Mouse (Mus musculus): ENCODE data around the gene Lce1m. TPM values are rescaled to one million over a fixed set of nuclear protein-coding genes. Genes with fewer than 3 reads are reported as not detected.
A peak's percentile ranks its signal among the peaks of the same experiment; 100 is the strongest.
"Not testable (repeated sequence)": the region's sequence is repeated elsewhere in the genome, so short reads cannot be mapped to it uniquely, and the experiment has no call there.

Lce1m gene
- total RNA-seq (2021) = not detected
- not detected in 2 replicates for polyA plus RNA-seq (2012; rRNA removed)
- long read RNA-seq = 0 reads

DNA sequence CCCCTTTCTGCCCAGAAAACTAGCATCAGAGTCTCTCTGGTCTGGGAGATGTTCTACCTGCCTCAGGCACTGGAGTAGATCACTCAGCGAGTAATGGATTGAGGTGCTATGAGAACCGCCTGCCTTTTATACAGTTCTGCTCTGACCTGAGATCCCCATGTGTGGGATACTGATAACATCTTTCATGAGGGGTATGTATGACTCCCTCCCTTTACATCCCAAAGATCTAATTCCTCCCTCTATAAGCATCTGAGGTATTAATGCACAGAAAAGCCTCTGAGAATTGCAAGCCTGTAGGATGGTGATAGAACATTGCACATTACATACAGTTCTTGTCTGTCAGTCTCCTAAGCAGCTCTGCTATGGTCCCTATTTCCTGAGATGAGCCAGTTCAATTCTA is at the start of gene Lce1m:
Gene Lce1m (minus strand): TSS at position 101 of the 400 bp plus-strand sequence.
- peaks cover 2% of the 10 kb centered on the region for H3K27me3 ChIP-seq (ENCODE audit: control insufficient read depth, insufficient read depth, low read length)
- 80% methylated on average over 2 of the region's 2 CpGs for WGBS
- no peaks in the 10 kb centered on the region for H3K79me2 ChIP-seq (replicated peaks; ENCODE audit: control insufficient read depth, insufficient read depth, low read length)
- H3K36me3 ChIP-seq (ENCODE audit: control insufficient read depth, insufficient read depth, low read length) = no peaks in the 10 kb centered on the region
- no peak for DNase-seq
- TF ChIP-seq POLR2A (IDR thresholded peaks at IDR 0.05; ENCODE audit: insufficient read depth, low read depth, low read length) (no peak), EP300 (IDR thresholded peaks at IDR 0.05; ENCODE audit: insufficient read depth, low read depth, low read length) (no peak), CTCF (IDR thresholded peaks at IDR 0.05) (no peak)
- H3K27ac ChIP-seq = no peak within 1 kb of the TSS
- no peak within 1 kb of the TSS for H3K9ac ChIP-seq (ENCODE audit: low read depth, low read length)
- no peaks in the 10 kb centered on the region for H3K4me1 ChIP-seq (ENCODE audit: control insufficient read depth, insufficient read depth, low read length)
- H3K4me3 ChIP-seq = no peak within 1 kb of the TSS
- intact Hi-C loops (cut with DNase I) = no loop called here

DNA sequence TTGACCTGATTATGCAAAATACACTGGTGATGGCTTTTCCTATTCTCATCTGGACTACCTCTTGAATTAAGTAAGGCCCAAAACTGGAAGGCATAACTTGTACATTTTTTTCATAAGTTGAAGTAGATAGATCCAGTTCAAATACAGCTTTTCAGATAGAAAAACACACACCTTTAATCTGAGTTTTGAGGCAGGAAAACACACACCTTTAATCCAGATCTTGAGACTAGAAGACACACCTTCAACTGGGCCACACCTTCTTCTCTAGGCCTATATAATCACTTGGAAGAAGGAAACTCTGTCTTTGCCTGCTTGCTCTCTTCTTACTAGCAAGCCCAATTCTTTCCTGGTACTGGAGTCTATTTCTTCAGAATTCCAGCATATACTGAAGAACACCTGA is 49.7 kb upstream of the Lce1m start, which contains the start of gene Gm4858:
Gene Gm4858 (plus strand): TSS at position 301 of the 400 bp plus-strand sequence.
- H3K27me3 ChIP-seq (ENCODE audit: control insufficient read depth, insufficient read depth, low read length); H3K36me3 ChIP-seq (ENCODE audit: control insufficient read depth, insufficient read depth, low read length); H3K27ac ChIP-seq; intact Hi-C loops (cut with DNase I); H3K9ac ChIP-seq (ENCODE audit: low read depth, low read length); H3K79me2 ChIP-seq (replicated peaks; ENCODE audit: control insufficient read depth, insufficient read depth, low read length); DNase-seq; H3K4me1 ChIP-seq (ENCODE audit: control insufficient read depth, insufficient read depth, low read length); H3K4me3 ChIP-seq: not testable (repeated sequence)

DNA sequence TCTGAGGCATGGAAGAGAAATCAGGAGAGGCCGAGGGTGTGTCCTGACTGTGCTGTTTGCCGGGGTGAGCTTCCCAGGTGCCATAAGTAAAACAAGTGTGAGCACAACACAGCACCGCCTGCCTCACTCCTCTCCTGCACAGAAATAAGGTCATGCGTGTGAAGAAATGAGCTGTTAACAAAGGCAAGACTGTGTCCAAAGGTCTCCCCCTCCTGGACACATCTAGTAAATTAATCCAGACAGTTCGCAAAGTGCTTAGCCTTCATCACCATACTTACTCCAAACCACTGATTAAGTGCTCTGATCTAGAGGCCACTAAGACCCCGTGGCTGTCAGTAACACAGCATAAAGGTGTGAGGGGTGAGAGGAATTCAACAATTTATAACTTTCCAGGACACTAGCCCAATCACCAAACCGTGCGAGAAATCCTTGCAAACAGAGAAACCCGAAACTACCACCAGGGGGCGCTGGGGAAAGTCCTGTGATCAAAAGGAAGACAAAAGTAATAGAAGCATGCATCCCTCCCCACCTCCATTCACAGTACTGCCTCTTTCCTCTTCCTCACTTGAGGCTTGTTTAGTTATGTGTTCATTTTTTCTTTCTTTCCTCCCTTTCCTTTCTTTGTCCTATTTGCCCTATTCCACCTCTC is 34.1 kb upstream of the Lce1m start:
- no peak overlapping the region for H3K27ac ChIP-seq
- H3K36me3 ChIP-seq (ENCODE audit: control insufficient read depth, insufficient read depth, low read length) = no peaks in the 10 kb centered on the region
- no peak overlapping the region for H3K4me3 ChIP-seq
- TF ChIP-seq POLR2A (IDR thresholded peaks at IDR 0.05; ENCODE audit: insufficient read depth, low read depth, low read length) = no peak
- no peak for TF ChIP-seq EP300 (IDR thresholded peaks at IDR 0.05; ENCODE audit: insufficient read depth, low read depth, low read length)
- TF ChIP-seq CTCF (IDR thresholded peaks at IDR 0.05) = peak; percentile 52
- H3K27me3 ChIP-seq (ENCODE audit: control insufficient read depth, insufficient read depth, low read length) = no peaks in the 10 kb centered on the region
- WGBS = 53% methylated on average over 10 of the region's 10 CpGs
- H3K79me2 ChIP-seq (replicated peaks; ENCODE audit: control insufficient read depth, insufficient read depth, low read length) = no peaks in the 10 kb centered on the region
- H3K9ac ChIP-seq (ENCODE audit: low read depth, low read length) = no peak overlapping the region
- no peaks in the 10 kb centered on the region for H3K4me1 ChIP-seq (ENCODE audit: control insufficient read depth, insufficient read depth, low read length)
- intact Hi-C loops (cut with DNase I) = no loop called here
- DNase-seq = no peak

DNA sequence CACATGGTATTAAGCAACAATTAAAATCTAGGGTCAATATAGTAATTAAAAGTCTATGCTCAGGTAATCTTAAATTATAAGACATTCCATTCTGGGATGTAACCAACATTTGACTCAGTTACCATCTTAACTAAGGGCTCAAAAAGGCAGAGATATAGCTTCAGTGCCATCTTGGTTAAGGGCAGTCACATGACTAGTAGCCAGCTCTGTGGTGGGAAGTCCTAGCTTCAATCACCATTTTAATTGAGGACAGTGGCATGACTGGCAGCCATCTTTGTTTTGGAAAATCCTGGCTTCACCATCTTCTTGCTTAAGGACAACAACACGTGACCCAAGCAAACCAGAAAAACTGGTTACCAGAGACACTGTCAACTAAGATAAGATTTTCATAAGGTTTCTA is 31.3 kb upstream of the Lce1m start:
- DNase-seq = no peak
- 78% methylated on average over 1 of the region's 1 CpGs for WGBS
- no peaks in the 10 kb centered on the region for H3K4me1 ChIP-seq (ENCODE audit: control insufficient read depth, insufficient read depth, low read length)
- no peak overlapping the region for H3K4me3 ChIP-seq
- H3K27me3 ChIP-seq (ENCODE audit: control insufficient read depth, insufficient read depth, low read length) = no peaks in the 10 kb centered on the region
- no peak overlapping the region for H3K27ac ChIP-seq
- no peaks in the 10 kb centered on the region for H3K36me3 ChIP-seq (ENCODE audit: control insufficient read depth, insufficient read depth, low read length)
- intact Hi-C loops (cut with DNase I) = no loop called here
- H3K79me2 ChIP-seq (replicated peaks; ENCODE audit: control insufficient read depth, insufficient read depth, low read length) = no peaks in the 10 kb centered on the region
- H3K9ac ChIP-seq (ENCODE audit: low read depth, low read length) = no peak overlapping the region
- TF ChIP-seq CTCF (IDR thresholded peaks at IDR 0.05) (no peak), POLR2A (IDR thresholded peaks at IDR 0.05; ENCODE audit: insufficient read depth, low read depth, low read length) (no peak), EP300 (IDR thresholded peaks at IDR 0.05; ENCODE audit: insufficient read depth, low read depth, low read length) (no peak)

DNA sequence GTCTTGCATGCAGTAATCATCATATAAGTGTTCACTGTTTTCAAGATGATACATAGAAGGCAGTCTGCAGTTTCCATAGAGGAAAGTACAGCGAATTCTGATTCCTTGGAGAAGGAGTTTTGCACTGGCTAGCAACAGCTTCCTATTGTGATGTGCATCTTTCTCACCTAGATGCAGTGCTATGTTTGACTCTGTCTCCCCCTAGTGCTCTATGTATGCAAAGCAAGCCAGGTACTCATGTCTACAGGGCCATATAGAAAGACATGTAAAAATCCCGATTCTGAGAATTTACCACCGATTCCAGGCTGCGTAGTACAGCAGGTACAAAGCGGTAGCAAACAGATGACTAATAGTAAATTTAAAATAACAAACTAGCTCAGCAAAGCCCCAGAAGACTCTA is 12.6 kb upstream of the Lce1m start:
- TF ChIP-seq CTCF (IDR thresholded peaks at IDR 0.05) = peak; percentile 68
- TF ChIP-seq EP300 (IDR thresholded peaks at IDR 0.05; ENCODE audit: insufficient read depth, low read depth, low read length) = no peak
- H3K4me1 ChIP-seq (ENCODE audit: control insufficient read depth, insufficient read depth, low read length) = no peaks in the 10 kb centered on the region
- no peak for DNase-seq
- H3K79me2 ChIP-seq (replicated peaks; ENCODE audit: control insufficient read depth, insufficient read depth, low read length) = no peaks in the 10 kb centered on the region
- WGBS = 51% methylated on average over 5 of the region's 5 CpGs
- no peak overlapping the region for H3K27ac ChIP-seq
- H3K9ac ChIP-seq (ENCODE audit: low read depth, low read length) = no peak overlapping the region
- H3K36me3 ChIP-seq (ENCODE audit: control insufficient read depth, insufficient read depth, low read length) = no peaks in the 10 kb centered on the region
- H3K27me3 ChIP-seq (ENCODE audit: control insufficient read depth, insufficient read depth, low read length) = no peaks in the 10 kb centered on the region
- H3K4me3 ChIP-seq = no peak overlapping the region
- intact Hi-C loops (cut with DNase I) = no loop called here

DNA sequence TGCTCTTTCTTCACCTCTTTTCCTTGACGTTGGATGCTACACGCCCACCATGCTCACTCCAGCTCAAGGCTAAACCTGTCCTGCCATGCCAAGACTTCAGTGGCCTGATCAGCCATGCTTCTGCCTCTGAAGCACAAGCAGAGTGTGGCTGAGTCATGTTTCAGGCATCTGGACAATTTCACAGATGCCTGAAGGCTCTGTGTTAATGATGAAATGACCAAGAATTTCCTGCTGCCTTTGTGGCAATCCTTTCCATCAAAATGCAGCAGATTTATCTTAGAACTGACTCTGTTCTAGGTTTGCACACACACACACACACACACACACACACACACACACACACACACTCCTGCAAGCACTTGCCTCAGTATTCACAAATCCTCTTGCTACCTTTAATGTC is 6.6 kb upstream of the Lce1m start:
- no peak overlapping the region for H3K27ac ChIP-seq
- TF ChIP-seq EP300 (IDR thresholded peaks at IDR 0.05; ENCODE audit: insufficient read depth, low read depth, low read length) = no peak
- TF ChIP-seq POLR2A (IDR thresholded peaks at IDR 0.05; ENCODE audit: insufficient read depth, low read depth, low read length) = no peak
- TF ChIP-seq CTCF (IDR thresholded peaks at IDR 0.05) = no peak
- H3K4me1 ChIP-seq (ENCODE audit: control insufficient read depth, insufficient read depth, low read length) = no peaks in the 10 kb centered on the region
- intact Hi-C loops (cut with DNase I) = no loop called here
- DNase-seq = no peak
- no peaks in the 10 kb centered on the region for H3K27me3 ChIP-seq (ENCODE audit: control insufficient read depth, insufficient read depth, low read length)
- H3K36me3 ChIP-seq (ENCODE audit: control insufficient read depth, insufficient read depth, low read length) = no peaks in the 10 kb centered on the region
- no peak overlapping the region for H3K9ac ChIP-seq (ENCODE audit: low read depth, low read length)
- no peaks in the 10 kb centered on the region for H3K79me2 ChIP-seq (replicated peaks; ENCODE audit: control insufficient read depth, insufficient read depth, low read length)
- 49% methylated on average over 2 of the region's 2 CpGs for WGBS
- no peak overlapping the region for H3K4me3 ChIP-seq
